Mouse (Mus musculus) layer of hippocampus, postnatal 25 days (tissue): ENCODE measurements at regions not wholly inside any gene's neighbourhood (a gene's known extent, or its start where the extent isn't known, plus 50 kb on each side); places are given as distances from the start of the nearest gene placed in this dataset.
"Not testable (repeated sequence)": the region's sequence is repeated elsewhere in the genome, so short reads cannot be mapped to it uniquely, and the experiment has no call there.

Source experiments
- DNase-seq, 2 experiments: peaks; one replicate each; pipeline ENCODE4 v3.0.0; 2022; ENCODE audit warnings: mixed read lengths in 2 of 2, low spot score in 1 of 2; ENCODE audit errors: extremely low spot score in 1 of 2

- no peak for DNase-seq
Measured at GRCm38 (mm10) chr8:98955803-98956202, 460.5 kb downstream of the Cdh8 start.

- no peak for DNase-seq
Measured at GRCm38 (mm10) chr8:98913159-98913777, 503.0 kb downstream of the Cdh8 start.

GRCm38 (mm10) chr8:98893331-98893730 lies 522.9 kb downstream of the Cdh8 start:
- DNase-seq: no peak

GRCm38 (mm10) chr8:98861664-98862306 lies 554.5 kb downstream of the Cdh8 start:
- peak; percentile 11 to 37 for DNase-seq

- DNase-seq: no peak
Measured at GRCm38 (mm10) chr8:98861175-98861574, 555.1 kb downstream of the Cdh8 start.

GRCm38 (mm10) chr8:98860416-98860815 lies 555.9 kb downstream of the Cdh8 start:
- no peak for DNase-seq

GRCm38 (mm10) chr8:98829515-98829914 lies 586.8 kb downstream of the Cdh8 start:
- DNase-seq: no peak

- no peak for DNase-seq
Measured at GRCm38 (mm10) chr8:98829006-98829405, 587.3 kb downstream of the Cdh8 start.

- no peak for DNase-seq
Measured at GRCm38 (mm10) chr8:98811922-98812321, 604.3 kb downstream of the Cdh8 start.

- DNase-seq: peak in 1 of 2 experiments; percentile 22
Measured at GRCm38 (mm10) chr8:98797445-98797844, 618.8 kb downstream of the Cdh8 start.

GRCm38 (mm10) chr8:98767036-98767435 lies 649.2 kb downstream of the Cdh8 start:
- DNase-seq: no peak

- DNase-seq: no peak
Measured at GRCm38 (mm10) chr8:98756596-98756995, 659.7 kb downstream of the Cdh8 start.

- DNase-seq: no peak
Measured at GRCm38 (mm10) chr8:98755795-98756194, 660.5 kb downstream of the Cdh8 start.

- peak in 1 of 2 experiments; percentile 2 for DNase-seq
Measured at GRCm38 (mm10) chr8:98752367-98752766, 663.9 kb downstream of the Cdh8 start.

- DNase-seq: no peak
Measured at GRCm38 (mm10) chr8:98707753-98708152, 708.5 kb downstream of the Cdh8 start.

GRCm38 (mm10) chr8:98706122-98706521 lies 710.1 kb downstream of the Cdh8 start:
- DNase-seq: no peak

- DNase-seq: peak in 1 of 2 experiments; percentile 5
Measured at GRCm38 (mm10) chr8:98685195-98685594, 731.1 kb downstream of the Cdh8 start.

- no peak for DNase-seq
Measured at GRCm38 (mm10) chr8:98684531-98684930, 731.7 kb downstream of the Cdh8 start.

GRCm38 (mm10) chr8:98680065-98680464 lies 736.2 kb downstream of the Cdh8 start:
- no peak for DNase-seq

- DNase-seq: no peak
Measured at GRCm38 (mm10) chr8:98659287-98659686, 757.0 kb downstream of the Cdh8 start.

GRCm38 (mm10) chr8:98652316-98652715 lies 764.0 kb downstream of the Cdh8 start:
- DNase-seq: not testable (repeated sequence)

GRCm38 (mm10) chr8:98651010-98651409 lies 765.3 kb downstream of the Cdh8 start:
- no peak for DNase-seq
